Mouse (Mus musculus): Measurements from ENCODE around the gene Olfr312.

DNA sequence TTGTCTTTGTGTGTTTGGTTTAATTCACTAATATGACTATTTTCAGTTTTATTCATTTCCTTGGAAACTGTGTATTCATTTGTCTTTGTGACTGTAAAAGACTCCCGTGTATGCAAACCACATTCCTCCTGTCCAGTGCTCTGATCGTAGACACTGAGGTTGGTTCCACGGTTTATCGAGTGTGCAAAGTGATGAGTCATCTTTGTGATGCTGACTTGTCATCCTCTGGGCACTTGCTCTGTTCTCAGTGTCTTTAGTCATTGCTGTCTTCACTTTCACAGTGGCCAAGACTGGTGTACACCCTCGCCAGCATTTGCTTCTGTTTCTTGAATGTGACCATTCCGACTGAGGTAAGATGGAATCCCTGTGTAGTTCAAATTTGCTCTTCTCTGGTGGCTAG is 38.4 kb upstream of the Olfr312 start:
- TF ChIP-seq GATA1 (IDR thresholded peaks at IDR 0.05; ENCODE audit: borderline replicate concordance, low read length) = no peak
- TF ChIP-seq FLI1 (IDR thresholded peaks at IDR 0.05; ENCODE audit: low read length) = no peak

All from megakaryocyte, embryonic 14.5 days (primary cell).